Mouse (Mus musculus): ENCODE data around the gene Olfr473.
"Not testable (repeated sequence)": the region's sequence is repeated elsewhere in the genome, so short reads cannot be mapped to it uniquely, and the experiment has no call there.

The Olfr473 gene

GRCm38 (mm10) chr7:107930146-107930545, at the start of gene Olfr473:
Gene Olfr473, plus strand, starts transcription at chr7:107930446.
- no peak for DNase-seq (ENCODE audit: low read depth, low spot score)

GRCm38 (mm10) chr7:107897602-107898001, 32.6 kb upstream of the Olfr473 start, which contains the start of gene Olfr472:
Gene Olfr472, plus strand, starts transcription at chr7:107897902.
- DNase-seq (ENCODE audit: low read depth, low spot score), result no peak

- not testable (repeated sequence) for DNase-seq (ENCODE audit: low read depth, low spot score)
Measured at GRCm38 (mm10) chr7:107952539-107952938, 22.3 kb downstream of the Olfr473 start.

GRCm38 (mm10) chr7:107954343-107954742, 24.1 kb downstream of the Olfr473 start, which contains the start of gene Olfr474:
Gene Olfr474, plus strand, starts transcription at chr7:107954643.
- no peak for DNase-seq (ENCODE audit: low read depth, low spot score)

GRCm38 (mm10) chr7:107964503-107964902, 34.3 kb downstream of the Olfr473 start, which contains the start of gene Olfr476:
Gene Olfr476, plus strand, starts transcription at chr7:107964803.
- DNase-seq (ENCODE audit: low read depth, low spot score), result no peak

Measured in forelimb bud, embryonic 11.5 days (tissue).